Comparison of ENCODE assay signal across 23 mouse cellular contexts in the genomic region with DNA sequence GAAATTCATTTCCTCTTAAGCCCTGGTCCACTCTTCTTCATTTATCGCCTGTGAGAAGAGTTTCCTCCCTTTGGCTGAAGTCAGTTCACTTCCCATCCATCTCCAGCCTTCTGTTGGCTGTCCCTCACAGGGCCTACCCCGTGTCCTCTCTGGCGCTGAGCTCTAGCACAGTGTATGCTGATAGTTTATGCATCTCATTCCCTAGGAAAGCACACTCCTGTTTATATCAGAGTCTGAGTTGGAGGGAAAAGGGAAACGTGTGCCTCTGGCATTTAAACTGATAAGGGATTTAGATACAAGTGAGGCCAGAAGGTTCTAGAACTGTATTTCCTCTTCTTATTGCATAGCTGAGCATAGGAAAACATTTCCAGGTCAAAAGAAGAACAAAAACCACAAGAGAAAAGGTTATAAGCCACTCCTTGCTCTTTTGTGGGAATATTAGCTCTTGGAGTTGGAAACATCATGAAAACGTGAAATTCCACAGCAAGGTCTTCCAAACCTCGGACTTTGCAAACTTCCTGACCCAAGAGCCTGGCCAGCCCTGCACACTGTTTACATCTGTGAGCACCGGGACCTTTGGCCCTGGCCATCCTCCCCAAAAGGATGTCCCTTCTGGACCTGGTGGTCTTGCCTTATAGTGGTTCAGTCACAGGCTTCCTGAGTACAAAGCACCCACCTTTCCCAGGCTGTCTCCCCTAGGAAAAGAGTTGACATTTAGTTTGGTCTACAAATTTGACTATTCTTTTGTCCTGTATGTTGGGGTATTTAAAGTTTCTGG.
DNase-seq lines count a peak whose midpoint lies in the region; ATAC-seq and TF ChIP-seq lines count a peak whose summit lies in the region.
"Had no signal": no experiment of that assay in that cellular context is flagged by ENCODE, and none has a peak within 500 bp of the region (broad histone marks: within the 10 kb centered on the region; RNA-seq: fewer than 3 reads in every experiment).

No protein-coding gene starts in this region.

- H3K27ac ChIP-seq in heart, embryonic 10.5 days = no peak overlapping the region
- H3K27ac ChIP-seq in heart, postnatal 0 days (ENCODE audit: low read depth) = peak overlapping the region; percentile 11; the same call in 1 of the 2 replicates
- H3K27ac ChIP-seq in heart, embryonic 11.5 days (ENCODE audit: low read depth, low read length) = no peak overlapping the region
- no peak overlapping the region for H3K27ac ChIP-seq in lung, embryonic 16.5 days (ENCODE audit: low read length)
- H3K27ac ChIP-seq: embryonic facial prominence, embryonic 15.5 days; hindbrain, embryonic 13.5 days; kidney, postnatal 0 days; macrophage; midbrain, embryonic 15.5 days; neural tube, embryonic 12.5 days had no signal

- no peak overlapping the region for H3K4me2 ChIP-seq in heart, postnatal 0 days (ENCODE audit: low read depth, low read length)
- no peak overlapping the region for H3K4me2 ChIP-seq in heart, embryonic 11.5 days
- no peak overlapping the region for H3K4me2 ChIP-seq in lung, embryonic 16.5 days (ENCODE audit: low read depth, low read length)
- H3K4me2 ChIP-seq: embryonic facial prominence, embryonic 15.5 days; hindbrain, embryonic 13.5 days; midbrain, embryonic 15.5 days; neural tube, embryonic 12.5 days had no signal

- TF ChIP-seq CTCF in heart, postnatal 0 days (IDR thresholded peaks at IDR 0.05; ENCODE audit: low read depth) = no peak

- H3K27me3 ChIP-seq in heart, embryonic 10.5 days (ENCODE audit: insufficient read depth, poor library complexity, severe bottlenecking) = no peaks in the 10 kb centered on the region
- no peaks in the 10 kb centered on the region for H3K27me3 ChIP-seq in heart, postnatal 0 days (ENCODE audit: control insufficient read depth, insufficient read depth, low read length)
- H3K27me3 ChIP-seq in heart, embryonic 11.5 days (ENCODE audit: control insufficient read depth, insufficient read depth, low read length) = no peaks in the 10 kb centered on the region
- H3K27me3 ChIP-seq in lung, embryonic 16.5 days (ENCODE audit: control insufficient read depth, insufficient read depth, low read depth, low read length) = no peaks in the 10 kb centered on the region
- H3K27me3 ChIP-seq: embryonic facial prominence, embryonic 15.5 days; hindbrain, embryonic 13.5 days; midbrain, embryonic 15.5 days; neural tube, embryonic 12.5 days had no signal

- no peak for TF ChIP-seq EP300 in heart, postnatal 0 days (IDR thresholded peaks at IDR 0.05; ENCODE audit: low read depth)

- peaks cover 7% of the 10 kb centered on the region; the same call in 1 of the 2 replicates for H3K4me1 ChIP-seq in heart, embryonic 10.5 days
- peaks cover 6% of the 10 kb centered on the region; the same call in 1 of the 2 replicates for H3K4me1 ChIP-seq in heart, postnatal 0 days (ENCODE audit: control insufficient read depth, insufficient read depth)
- H3K4me1 ChIP-seq in heart, embryonic 11.5 days (ENCODE audit: control insufficient read depth, insufficient read depth, low read length) = no peaks in the 10 kb centered on the region; the same call in 1 of the 2 replicates
- no peaks in the 10 kb centered on the region for H3K4me1 ChIP-seq in lung, embryonic 16.5 days (replicated peaks; ENCODE audit: control insufficient read depth, insufficient read depth, low read length)
- H3K4me1 ChIP-seq: embryonic facial prominence, embryonic 15.5 days; hindbrain, embryonic 13.5 days; midbrain, embryonic 15.5 days; neural tube, embryonic 12.5 days had no signal

- H3K9me3 ChIP-seq in heart, embryonic 10.5 days = no peaks in the 10 kb centered on the region
- H3K9me3 ChIP-seq in heart, postnatal 0 days (replicated peaks; ENCODE audit: control insufficient read depth, low read length) = no peaks in the 10 kb centered on the region
- H3K9me3 ChIP-seq in heart, embryonic 11.5 days (replicated peaks; ENCODE audit: control insufficient read depth, low read length) = no peaks in the 10 kb centered on the region
- no peaks in the 10 kb centered on the region for H3K9me3 ChIP-seq in lung, embryonic 16.5 days (ENCODE audit: control insufficient read depth, low read length)
- H3K9me3 ChIP-seq: embryonic facial prominence, embryonic 15.5 days; hindbrain, embryonic 13.5 days; midbrain, embryonic 15.5 days; neural tube, embryonic 12.5 days had no signal

- DNase-seq in heart, adult 11 months = peak; percentile 93
- DNase-seq in heart, embryonic 10.5 days (ENCODE audit: low spot score) = no peak
- DNase-seq in heart, postnatal 0 days (ENCODE audit: low spot score) = no peak
- DNase-seq in lung, adult 18-20 months = no peak
- DNase-seq in lung, postnatal 36 days = peak; percentile 46
- no peak for DNase-seq in kidney, adult 11 months
- DNase-seq: cerebellum, adult 11 months; cerebellum, adult 9-11 months; forebrain, postnatal 0 days; gastrocnemius, postnatal 36 days; kidney, adult 18-20 months; layer of hippocampus, adult 9-11 months; right cerebral cortex, postnatal 14 days; thymus, adult 2 months; thymus, postnatal 4 days had no signal

- WGBS in heart, embryonic 10.5 days = 51% methylated on average over 7 of the region's 7 CpGs
- 42% methylated on average over 7 of the region's 7 CpGs for WGBS in heart, postnatal 0 days
- 55% methylated on average over 7 of the region's 7 CpGs for WGBS in heart, embryonic 11.5 days (ENCODE audit: insufficient replicate concordance)
- WGBS in lung, embryonic 16.5 days = 42% methylated on average over 7 of the region's 7 CpGs

- H3K36me3 ChIP-seq in heart, embryonic 10.5 days = no peaks in the 10 kb centered on the region
- no peaks in the 10 kb centered on the region for H3K36me3 ChIP-seq in heart, postnatal 0 days (replicated peaks; ENCODE audit: control insufficient read depth, insufficient read depth, low read length)
- no peaks in the 10 kb centered on the region for H3K36me3 ChIP-seq in heart, embryonic 11.5 days (ENCODE audit: control insufficient read depth, insufficient read depth, low read length)
- H3K36me3 ChIP-seq in lung, embryonic 16.5 days (ENCODE audit: control insufficient read depth, insufficient read depth, low read length) = no peaks in the 10 kb centered on the region
- H3K36me3 ChIP-seq: embryonic facial prominence, embryonic 15.5 days; hindbrain, embryonic 13.5 days; midbrain, embryonic 15.5 days; neural tube, embryonic 12.5 days had no signal

- no peak; the same call in none of the 2 replicates for ATAC-seq in heart, postnatal 0 days (ENCODE audit: insufficient read depth, low read depth)
- no peak for ATAC-seq in heart, embryonic 11.5 days (replicated peaks; ENCODE audit: insufficient number of reproducible peaks, low FRiP score, low TSS enrichment)
- ATAC-seq in lung, embryonic 16.5 days (ENCODE audit: low read depth) = peak; percentile 85
- ATAC-seq: forebrain, postnatal 0 days; midbrain, embryonic 15.5 days had no signal

- no peak overlapping the region for H3K9ac ChIP-seq in heart, postnatal 0 days (replicated peaks; ENCODE audit: low read depth, low read length)
- no peak overlapping the region for H3K9ac ChIP-seq in heart, embryonic 11.5 days (ENCODE audit: low read depth, low read length)
- H3K9ac ChIP-seq in lung, embryonic 16.5 days (ENCODE audit: low read length) = no peak overlapping the region
- H3K9ac ChIP-seq: embryonic facial prominence, embryonic 15.5 days; forebrain, postnatal 0 days; hindbrain, embryonic 13.5 days; midbrain, embryonic 15.5 days; neural tube, embryonic 12.5 days had no signal

- H3K4me3 ChIP-seq in heart, embryonic 10.5 days = no peak overlapping the region
- no peak overlapping the region for H3K4me3 ChIP-seq in heart, postnatal 0 days (ENCODE audit: low read depth, low read length)
- H3K4me3 ChIP-seq in heart, embryonic 11.5 days (ENCODE audit: low read depth, low read length) = no peak overlapping the region
- H3K4me3 ChIP-seq in lung, embryonic 16.5 days (ENCODE audit: low read length) = no peak overlapping the region
- H3K4me3 ChIP-seq: embryonic facial prominence, embryonic 15.5 days; hindbrain, embryonic 13.5 days; midbrain, embryonic 15.5 days; neural tube, embryonic 12.5 days had no signal

Comparison
In these comparisons a context has a peak if more than half of its experiments do, and no peak if none do; other contexts are left out.
1. DNase-seq: peak in heart, adult 11 months (single experiment) and lung, postnatal 36 days (single experiment); none in heart, embryonic 10.5 days (single experiment), heart, postnatal 0 days (single experiment), lung, adult 18-20 months (0 of 2) and kidney, adult 11 months (single experiment).